Mouse (Mus musculus) hindbrain, embryonic 12.5 days (tissue): ENCODE data around the gene Sprr2h. TPM values are rescaled to one million over a fixed set of nuclear protein-coding genes. Genes with fewer than 3 reads are reported as not detected.

ENCODE experiments used
- polyA plus RNA-seq: library from polyadenylated mRNA; unstranded; fragments of >200 nt; fragmentation: Nextera tagmentation; extraction: Ambion mirVana; gene quantifications from 2 replicates; pipeline ENCODE4 v1.2.1, GENCODE M21; 2016

Gene Sprr2h
- polyA plus RNA-seq, 1 experiment from 2014 or later, result not detected

Other genes with a start within 250 kb of the Sprr2h start
- not detected in 2 replicates for gene Lelp1, start 242.9 kb upstream of the Sprr2h start, polyA plus RNA-seq
- gene Sprr2a1, start 169.9 kb upstream of the Sprr2h start, polyA plus RNA-seq, result not detected in 2 replicates
- gene Sprr2a2, start 169.8 kb upstream of the Sprr2h start, polyA plus RNA-seq, result 0.34 and 0.80 TPM in 2 replicates
- gene Sprr2a3, start 100.3 kb upstream of the Sprr2h start, polyA plus RNA-seq, result not detected in 2 replicates
- gene Sprr2b, start 69.1 kb upstream of the Sprr2h start, polyA plus RNA-seq, result 2.5 TPM in 2 replicates
- not detected in 2 replicates for gene Sprr2d, start 46.5 kb upstream of the Sprr2h start, polyA plus RNA-seq
- gene Sprr2e, start 33.5 kb upstream of the Sprr2h start, polyA plus RNA-seq, result not detected in 2 replicates
- not detected in 2 replicates for gene Sprr2f, start 20.5 kb upstream of the Sprr2h start, polyA plus RNA-seq
- not detected in 2 replicates for gene Sprr2i, start 22.3 kb downstream of the Sprr2h start, polyA plus RNA-seq
- gene Sprr2j-ps, start 32.4 kb downstream of the Sprr2h start, polyA plus RNA-seq, result not detected in 2 replicates
- gene Gm9774, start 43.7 kb downstream of the Sprr2h start, polyA plus RNA-seq, result 8.3 and 10.0 TPM in 2 replicates
- not detected in 2 replicates for gene Sprr2k, start 46.9 kb downstream of the Sprr2h start, polyA plus RNA-seq
- gene Sprr1b, start 53.1 kb downstream of the Sprr2h start, polyA plus RNA-seq, result not detected in 2 replicates
- gene Sprr3, start 73.0 kb downstream of the Sprr2h start, polyA plus RNA-seq, result not detected in 2 replicates
- not detected in 2 replicates for gene Sprr1a, start 100.2 kb downstream of the Sprr2h start, polyA plus RNA-seq
- gene Sprr4, start 114.8 kb downstream of the Sprr2h start, polyA plus RNA-seq, result not detected in 2 replicates
- not detected in 2 replicates for gene 2310046K23Rik, start 148.8 kb downstream of the Sprr2h start, polyA plus RNA-seq
- 0.14 TPM in 1 of 2 replicates, not detected in the other for gene Ivl, start 188.1 kb downstream of the Sprr2h start, polyA plus RNA-seq
- not detected in 2 replicates for gene Smcp, start 203.3 kb downstream of the Sprr2h start, polyA plus RNA-seq
- not detected in 2 replicates for gene 2210017I01Rik, start 221.8 kb downstream of the Sprr2h start, polyA plus RNA-seq
- not detected in 2 replicates for gene Lce6a, start 236.0 kb downstream of the Sprr2h start, polyA plus RNA-seq